Mouse (Mus musculus): Measurements from ENCODE around the gene Adgrg3. TPM values are rescaled to one million over a fixed set of nuclear protein-coding genes. Genes with fewer than 3 reads are reported as not detected.

Gene Adgrg3
- polyA plus RNA-seq (2017; shearing (Covaris generic)), result not detected

GRCm38 (mm10) chr8:95017451-95017850 is at the start of gene Adgrg3:
Gene Adgrg3 (plus strand): TSS chr8:95017692.

GRCm38 (mm10) chr8:94974467-94975165 is 42.9 kb upstream of the Adgrg3 start, which contains the start of gene Adgrg1:
Gene Adgrg1 (plus strand): TSS chr8:94974751.

GRCm38 (mm10) chr8:95054927-95055510 is 37.5 kb downstream of the Adgrg3 start, which contains the start of gene Drc7:
Gene Drc7 (plus strand): TSS chr8:95055103.

GRCm38 (mm10) chr8:95080381-95081341 is 63.2 kb downstream of the Adgrg3 start, which contains the start of gene Katnb1:
Gene Katnb1 (plus strand): TSS chr8:95081186.

Other genes starting within 250 kb of the Adgrg3 start
- not detected for gene Cx3cl1, start 245.7 kb upstream of the Adgrg3 start, polyA plus RNA-seq (2017; shearing (Covaris generic))
- not detected for gene Ccl17, start 207.2 kb upstream of the Adgrg3 start, polyA plus RNA-seq (2017; shearing (Covaris generic))
- 70.9 TPM for gene Coq9, start 179.4 kb upstream of the Adgrg3 start, polyA plus RNA-seq (2017; shearing (Covaris generic))
- gene Ciapin1, start 179.3 kb upstream of the Adgrg3 start, polyA plus RNA-seq (2017; shearing (Covaris generic)), result 88.6 TPM
- gene Polr2c, start 160.2 kb upstream of the Adgrg3 start, polyA plus RNA-seq (2017; shearing (Covaris generic)), result 119 TPM
- 1.5 TPM for gene Dok4, start 141.4 kb upstream of the Adgrg3 start, polyA plus RNA-seq (2017; shearing (Covaris generic))
- 0.16 TPM for gene Ccdc102a, start 99.6 kb upstream of the Adgrg3 start, polyA plus RNA-seq (2017; shearing (Covaris generic))
- gene Adgrg5, start 94.0 kb upstream of the Adgrg3 start, polyA plus RNA-seq (2017; shearing (Covaris generic)), result 0.29 TPM
- 5.0 TPM for gene Adgrg1, start 42.9 kb upstream of the Adgrg3 start, polyA plus RNA-seq (2017; shearing (Covaris generic))
- gene Drc7, start 37.4 kb downstream of the Adgrg3 start, polyA plus RNA-seq (2017; shearing (Covaris generic)), result not detected
- gene Katnb1, start 63.5 kb downstream of the Adgrg3 start, polyA plus RNA-seq (2017; shearing (Covaris generic)), result 23.1 TPM
- 0.82 TPM for gene Kifc3, start 185.1 kb downstream of the Adgrg3 start, polyA plus RNA-seq (2017; shearing (Covaris generic))